Mouse (Mus musculus) Patski (cell line): ENCODE measurements around the gene Msto1. TPM values are rescaled to one million over a fixed set of nuclear protein-coding genes. Genes with fewer than 3 reads are reported as not detected.

Source experiments
- ATAC-seq: fragments of 100-300 bp; one replicate; pipeline ENCODE4 v1.8.0; 2021
- CTCF ChIA-PET: fragments of 350-600 bp; sonication (Branson Sonifier 250); formaldehyde crosslinking; loops from one replicate; lab custom pipeline; 2022; ENCODE audit warnings: inconsistent platforms; lab: Charles Lee
- POLR2A ChIA-PET: fragments of 350-600 bp; sonication (Branson Sonifier 250); formaldehyde crosslinking; loops from one replicate; lab custom pipeline; 2022; ENCODE audit warnings: antibody characterized with exemption, inconsistent platforms; lab: Charles Lee
- DNase-seq: peaks from one replicate; pipeline ENCODE4 v3.0.0-alpha.2; 2011; ENCODE audit warnings: low read depth, low spot score
- H3K27me3 ChIP-seq: fragments of 371-371 bp; one replicate; pipeline ENCODE4 v1.5.1; 2021
- CTCF ChIP-seq: fragments of 100-300 bp; IDR thresholded peaks from one replicate; pipeline ENCODE4 v1.5.1; 2021
- in situ Hi-C: fragments of 300-500 bp; cut with MboI; formaldehyde crosslinking; loops from 3 replicates; pipeline ENCODE4 v1.11.1; 2018; ENCODE audit warnings: low pct_unique_long_range_greater_than_20kb, mixed read lengths
- polyA plus RNA-seq: library from polyadenylated mRNA; unstranded; gene quantifications from one replicate; pipeline ENCODE4 v1.2.3, GENCODE M21; 2021

The Msto1 gene
- polyA plus RNA-seq, 1 experiment from 2014 or later: 90.3 TPM

GRCm38 (mm10) chr3:88942316-88942880 lies 28.6 kb upstream of the Msto1 start:
- no peaks in the 10 kb centered on the region for H3K27me3 ChIP-seq
- no peak for ATAC-seq
- no peak for TF ChIP-seq CTCF
- ChIA-PET POLR2A (no interaction called here), CTCF (interaction anchor here (1.0 to 1.3 kb wide), 2 partner anchors 10 to 88 kb away, joined by 3 read pairs; no protein-coding TSS in a partner anchor)
- no peak for DNase-seq
- in situ Hi-C loops: loop anchor here (5.0 to 10.0 kb wide), 2 partner anchors 85 to 252 kb away; no protein-coding TSS in a partner anchor

GRCm38 (mm10) chr3:88939749-88940148 lies 25.9 kb upstream of the Msto1 start:
- peak; percentile 18 for ATAC-seq
- POLR2A ChIA-PET: no interaction called here
- peak; percentile 90 for TF ChIP-seq CTCF
- in situ Hi-C loops: loop anchor here (5.0 to 10.0 kb wide), 2 partner anchors 88 to 255 kb away; no protein-coding TSS in a partner anchor
- H3K27me3 ChIP-seq: no peaks in the 10 kb centered on the region
- CTCF ChIA-PET: interaction anchor here (0.7 to 2.0 kb wide), 26 partner anchors 9 to 263 kb away, joined by 3 to 8 read pairs (median 3); no protein-coding TSS in a partner anchor
- DNase-seq: peak; percentile 41

- DNase-seq (no peak), ATAC-seq (no peak)
- H3K27me3 ChIP-seq: no peaks in the 10 kb centered on the region
- CTCF ChIA-PET: interaction anchor here (0.9 to 2.0 kb wide), 20 partner anchors 8 to 262 kb away, joined by 3 to 8 read pairs (median 4); no protein-coding TSS in a partner anchor
- in situ Hi-C loops: no loop called here
- POLR2A ChIA-PET: no interaction called here
- TF ChIP-seq CTCF: no peak
Observed at GRCm38 (mm10) chr3:88939071-88939470, 25.3 kb upstream of the Msto1 start.

GRCm38 (mm10) chr3:88929501-88929900 lies 15.7 kb upstream of the Msto1 start:
- no peak for TF ChIP-seq CTCF
- ATAC-seq (no peak), DNase-seq (no peak)
- ChIA-PET CTCF (interaction anchor here (0.9 to 2.2 kb wide), 3 partner anchors 10 to 74 kb away, joined by 3 to 6 read pairs (median 5); no protein-coding TSS in a partner anchor), POLR2A (no interaction called here)
- H3K27me3 ChIP-seq: no peaks in the 10 kb centered on the region
- in situ Hi-C loops: loop anchor here (5.0 kb wide), 1 partner anchor 252 kb away; no protein-coding TSS in a partner anchor

- in situ Hi-C loops: loop anchor here (5.0 kb wide), 1 partner anchor 248 kb away; no protein-coding TSS in a partner anchor
- POLR2A ChIA-PET: interaction anchor here (0.6 kb wide), 1 partner anchor 22 kb away, joined by 3 read pairs; no protein-coding TSS in a partner anchor
- CTCF ChIA-PET: interaction anchor here (1.1 to 1.3 kb wide), 2 partner anchors 12 to 14 kb away, joined by 3 read pairs; partner anchors contain the start of gene Msto1
- ATAC-seq (no peak), DNase-seq (no peak)
- no peak for TF ChIP-seq CTCF
- H3K27me3 ChIP-seq: no peaks in the 10 kb centered on the region
Observed at GRCm38 (mm10) chr3:88925651-88926050, 11.9 kb upstream of the Msto1 start.

- no peaks in the 10 kb centered on the region for H3K27me3 ChIP-seq
- ChIA-PET POLR2A (interaction anchor here (0.8 kb wide), 1 partner anchor 14 kb away, joined by 3 read pairs; no protein-coding TSS in a partner anchor), CTCF (interaction anchor here (1.0 to 1.2 kb wide), 3 partner anchors 14 to 18 kb away, joined by 3 to 4 read pairs (median 4); no protein-coding TSS in a partner anchor)
- TF ChIP-seq CTCF: no peak
- in situ Hi-C loops: no loop called here
- DNase-seq (no peak), ATAC-seq (no peak)
Observed at GRCm38 (mm10) chr3:88923989-88924591, 10.3 kb upstream of the Msto1 start.

GRCm38 (mm10) chr3:88921411-88921810 lies 7.6 kb upstream of the Msto1 start:
- TF ChIP-seq CTCF: no peak
- no peak for ATAC-seq
- no peak for DNase-seq
- in situ Hi-C loops: no loop called here
- no peaks in the 10 kb centered on the region for H3K27me3 ChIP-seq
- ChIA-PET POLR2A (no interaction called here), CTCF (interaction anchor here (1.1 to 2.1 kb wide), 6 partner anchors 9 to 18 kb away, joined by 3 to 9 read pairs (median 5); no protein-coding TSS in a partner anchor)

- no peaks in the 10 kb centered on the region for H3K27me3 ChIP-seq
- in situ Hi-C loops: no loop called here
- no peak for TF ChIP-seq CTCF
- ChIA-PET POLR2A (interaction anchor here (0.7 kb wide), 1 partner anchor 203 kb away, joined by 6 read pairs; no protein-coding TSS in a partner anchor), CTCF (interaction anchor here (1.1 to 1.5 kb wide), 2 partner anchors 12 to 60 kb away, joined by 3 read pairs; no protein-coding TSS in a partner anchor)
- ATAC-seq: no peak
- no peak for DNase-seq
Observed at GRCm38 (mm10) chr3:88918981-88919380, 5.2 kb upstream of the Msto1 start.

GRCm38 (mm10) chr3:88914384-88914810 lies 598 bp upstream of the Msto1 start:
- in situ Hi-C loops: no loop called here
- no peaks in the 10 kb centered on the region for H3K27me3 ChIP-seq
- no peak for TF ChIP-seq CTCF
- no peak for DNase-seq
- ATAC-seq: peak; percentile 3
- ChIA-PET CTCF (interaction anchor here (1.3 kb wide), 1 partner anchor 12 kb away, joined by 3 read pairs; no protein-coding TSS in a partner anchor), POLR2A (interaction anchor here (0.8 to 1.5 kb wide), 2 partner anchors 21 to 35 kb away, joined by 3 read pairs; no protein-coding TSS in a partner anchor)

- no peaks in the 10 kb centered on the region for H3K27me3 ChIP-seq
- no peak for TF ChIP-seq CTCF
- ATAC-seq (no peak), DNase-seq (no peak)
- ChIA-PET CTCF (interaction anchor here (2.9 kb wide), 1 partner anchor 9 kb away, joined by 9 read pairs; no protein-coding TSS in a partner anchor), POLR2A (interaction anchor here (0.6 to 1.3 kb wide), 2 partner anchors 157 to 957 kb away, joined by 3 read pairs; no protein-coding TSS in a partner anchor)
- in situ Hi-C loops: no loop called here
Observed at GRCm38 (mm10) chr3:88912585-88912984, 1.2 kb downstream of the Msto1 start.
